Mouse (Mus musculus) CH12.LX (cell line): ENCODE measurements around the gene Phtf2. TPM values are rescaled to one million over a fixed set of nuclear protein-coding genes. Genes with fewer than 3 reads are reported as not detected.

ENCODE experiments used
- DNase-seq: peaks from one replicate; pipeline ENCODE4 v3.0.0-alpha.2; 2013; ENCODE audit errors: extremely low read depth
- H3K27ac ChIP-seq: 2 replicates; pipeline ENCODE4 v1.5.1; 2012; ENCODE audit warnings: low read depth, mild to moderate bottlenecking, control low read depth, moderate library complexity; ENCODE audit not compliant: insufficient read depth
- H3K27me3 ChIP-seq: replicated peaks from 2 replicates; pipeline ENCODE3; 2012; ENCODE audit warnings: inconsistent platforms
- H3K36me3 ChIP-seq, 2 experiments: replicated peaks in 1 of 2; 2 replicates each; pipeline versions ENCODE3 to v1.6.1; 2012; ENCODE audit warnings: inconsistent platforms in 1 of 2, low read length in 1 of 2, mild to moderate bottlenecking in 1 of 2, mixed read lengths in 1 of 2, moderate library complexity in 1 of 2; ENCODE audit not compliant: control insufficient read depth in 1 of 2, insufficient read depth in 1 of 2
- H3K4me1 ChIP-seq, 2 experiments: 2 replicates each; pipeline ENCODE4 v1.6.1; 2012; ENCODE audit warnings: inconsistent platforms in 1 of 2, moderate library complexity in 1 of 2; ENCODE audit not compliant: insufficient read depth in 2 of 2, control insufficient read depth in 1 of 2
- H3K4me2 ChIP-seq: 2 replicates; pipeline ENCODE4 v1.6.1; 2012; ENCODE audit warnings: low read depth, mild to moderate bottlenecking, control low read depth; ENCODE audit not compliant: poor library complexity, insufficient read depth, severe bottlenecking
- H3K4me3 ChIP-seq, 3 experiments: fragments of 150-350 bp in 1 of 3; sonication (generic) in 1 of 3; replicated peaks in 1 of 3; 2 replicates each; pipeline versions ENCODE3 to v1.5.1; 2011 to 2012; ENCODE audit warnings: low read depth in 2 of 3, low read length in 2 of 3, mild to moderate bottlenecking in 2 of 3, moderate library complexity in 2 of 3, control low read depth in 1 of 3, improper control_type of control experiment in 1 of 3, inconsistent platforms in 1 of 3, mixed read lengths in 1 of 3; ENCODE audit not compliant: poor library complexity in 1 of 3
- H3K79me2 ChIP-seq: replicated peaks from 2 replicates; pipeline ENCODE4 v1.6.1; 2012; ENCODE audit warnings: mild to moderate bottlenecking, moderate library complexity; ENCODE audit not compliant: control insufficient read depth, poor library complexity, insufficient read depth, severe bottlenecking; ENCODE audit errors: extremely low read depth
- H3K9ac ChIP-seq: 2 replicates; pipeline ENCODE4 v1.6.1; 2012; ENCODE audit warnings: low read depth, mild to moderate bottlenecking, control low read depth, moderate library complexity; ENCODE audit not compliant: insufficient read depth
- H3K9me3 ChIP-seq: replicated peaks from 2 replicates; pipeline ENCODE3; 2012; ENCODE audit warnings: low read length, inconsistent platforms, mixed read lengths
- BHLHE40 ChIP-seq: IDR thresholded peaks from 2 replicates; pipeline ENCODE4 v1.6.1; 2011; ENCODE audit warnings: mild to moderate bottlenecking, low read depth, low read length, improper control_type of control experiment
- CHD1 ChIP-seq: IDR thresholded peaks from 2 replicates; pipeline ENCODE4 v1.6.1; 2012; ENCODE audit warnings: low read depth, low read length, improper control_type of control experiment, inconsistent platforms
- E2F4 ChIP-seq: IDR thresholded peaks from 2 replicates; pipeline ENCODE4 v1.6.1; 2011; ENCODE audit warnings: low read depth, low read length, improper control_type of control experiment; ENCODE audit not compliant: insufficient replicate concordance
- ELF1 ChIP-seq: IDR thresholded peaks from 2 replicates; pipeline ENCODE4 v1.6.1; 2014; ENCODE audit warnings: low read depth, mild to moderate bottlenecking, inconsistent platforms, low read length, improper control_type of control experiment
- EP300 ChIP-seq: IDR thresholded peaks from 2 replicates; pipeline ENCODE4 v1.6.1; 2011; ENCODE audit warnings: low read length, improper control_type of control experiment
- ETS1 ChIP-seq: conservative IDR thresholded peaks from 2 replicates; pipeline ENCODE4 v1.6.1; 2012; ENCODE audit warnings: low read depth, mild to moderate bottlenecking, inconsistent platforms, low read length, improper control_type of control experiment, moderate library complexity
- IRF4 ChIP-seq: IDR thresholded peaks from 2 replicates; pipeline ENCODE4 v1.6.1; 2014; ENCODE audit warnings: low read depth, mild to moderate bottlenecking, inconsistent platforms, low read length, improper control_type of control experiment
- KAT2A ChIP-seq: IDR thresholded peaks from 2 replicates; pipeline ENCODE4 v1.6.1; 2012; ENCODE audit warnings: low read length, improper control_type of control experiment, inconsistent platforms; ENCODE audit not compliant: insufficient replicate concordance
- MAFK ChIP-seq: IDR thresholded peaks from 2 replicates; pipeline ENCODE4 v1.6.1; 2011; ENCODE audit warnings: low read length, improper control_type of control experiment; ENCODE audit not compliant: insufficient replicate concordance
- MAX ChIP-seq: IDR thresholded peaks from 2 replicates; pipeline ENCODE4 v1.6.1; 2011; ENCODE audit warnings: low read length, improper control_type of control experiment
- MEF2A ChIP-seq: IDR thresholded peaks from 2 replicates; pipeline ENCODE4 v1.6.1; 2014; ENCODE audit warnings: low read depth, mild to moderate bottlenecking, inconsistent platforms, low read length, improper control_type of control experiment, borderline replicate concordance
- MXI1 ChIP-seq: IDR thresholded peaks from 2 replicates; pipeline ENCODE4 v1.6.1; 2011; ENCODE audit warnings: mild to moderate bottlenecking, low read depth, low read length, improper control_type of control experiment
- MYC ChIP-seq: IDR thresholded peaks from 2 replicates; pipeline ENCODE4 v1.6.1; 2011; ENCODE audit warnings: low read depth, mild to moderate bottlenecking, improper control_type of control experiment, low read length
- NELFE ChIP-seq: IDR thresholded peaks from 2 replicates; pipeline ENCODE4 v1.6.1; 2011; ENCODE audit warnings: low read depth, low read length, improper control_type of control experiment
- NRF1 ChIP-seq: IDR thresholded peaks from 2 replicates; pipeline ENCODE4 v1.6.1; 2014; ENCODE audit warnings: low read depth, mild to moderate bottlenecking, inconsistent platforms, low read length, improper control_type of control experiment, moderate library complexity
- PAX5 ChIP-seq: IDR thresholded peaks from 2 replicates; pipeline ENCODE4 v1.6.1; 2012; ENCODE audit warnings: low read length, inconsistent platforms, mixed read lengths
- POLR2A ChIP-seq: IDR thresholded peaks from 2 replicates; pipeline ENCODE4 v1.6.1; 2011; ENCODE audit warnings: low read depth, mild to moderate bottlenecking, improper control_type of control experiment, low read length
- POLR2AphosphoS2 ChIP-seq: IDR thresholded peaks from 2 replicates; pipeline ENCODE4 v1.6.1; 2011; ENCODE audit warnings: low read depth, low read length, improper control_type of control experiment
- RAD21 ChIP-seq: IDR thresholded peaks from 2 replicates; pipeline ENCODE4 v1.6.1; 2011; ENCODE audit warnings: low read depth, mild to moderate bottlenecking, low read length, improper control_type of control experiment, moderate library complexity
- SIN3A ChIP-seq: IDR thresholded peaks from 2 replicates; pipeline ENCODE4 v1.6.1; 2012; ENCODE audit warnings: low read length, improper control_type of control experiment, inconsistent platforms
- TCF12 ChIP-seq: IDR thresholded peaks from 2 replicates; pipeline ENCODE4 v1.6.1; 2014; ENCODE audit warnings: low read depth, mild to moderate bottlenecking, inconsistent platforms, low read length, improper control_type of control experiment
- ZKSCAN1 ChIP-seq: IDR thresholded peaks from 2 replicates; pipeline ENCODE4 v1.6.1; 2012; ENCODE audit warnings: low read depth, inconsistent platforms, low read length, improper control_type of control experiment, borderline replicate concordance
- ZNF384 ChIP-seq: IDR thresholded peaks from 2 replicates; pipeline ENCODE4 v1.6.1; 2012; ENCODE audit warnings: low read depth, low read length, improper control_type of control experiment, inconsistent platforms
- dilution Hi-C: fragments of 300-500 bp; cut with MboI; formaldehyde crosslinking; loops from 2 replicates; pipeline ENCODE4 v1.14.3; 2020; ENCODE audit warnings: low sequenced_read_pairs; ENCODE audit not compliant: extremely low pct_unique_long_range_greater_than_20kb, extremely low pct_ligation_motif_present
- in situ Hi-C: fragments of 300-500 bp; cut with MboI; formaldehyde crosslinking; loops from 3 replicates; pipeline ENCODE4 v1.14.3; 2019; ENCODE audit warnings: low sequenced_read_pairs, low pct_ligation_motif_present, low pct_unique_long_range_greater_than_20kb, mixed read lengths
- polyA plus RNA-seq: library from polyadenylated mRNA; unstranded; fragments of >175 nt; gene quantifications from 2 replicates; pipeline ENCODE4 v1.2.1, GENCODE M21; 2012; ENCODE audit warnings: low read depth; ENCODE audit not compliant: insufficient read length
- total RNA-seq, 2 experiments: library from RNA; depleted of rRNA; stranded (reverse); fragments of 300-350 nt in 1 of 2; fragments of >200 nt in 1 of 2; gene quantifications; 2 replicates each; pipeline ENCODE4 v1.2.3; 2012 to 2014

Gene Phtf2
- total and polyA plus RNA-seq, 3 experiments = 18.5 to 30.4 (median 28.1) TPM

DNA sequence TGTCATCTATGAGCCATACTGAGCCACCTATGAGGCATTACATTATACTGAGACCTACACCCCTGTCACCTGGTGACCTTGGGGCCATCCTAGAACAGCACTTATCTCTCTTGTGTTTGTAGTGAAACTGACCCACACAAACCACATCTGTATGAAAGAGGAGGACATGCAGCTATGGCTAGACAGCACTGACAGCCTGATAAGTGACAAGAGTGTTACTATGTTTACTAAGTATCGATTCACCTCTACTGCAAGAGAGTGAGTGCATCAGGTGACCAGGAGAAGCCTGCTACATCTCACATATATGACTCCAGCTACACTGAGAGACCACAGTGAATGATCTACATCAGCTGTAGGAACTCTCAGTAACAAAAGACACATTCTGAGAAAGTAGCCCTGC, 51.2 kb downstream of the Phtf2 start:
- Histone ChIP-seq H3K9ac (no peak overlapping the region), H3K36me3 (peaks cover 0 to 24% of the 10 kb centered on the region in 2 experiments), H3K4me2 (no peak overlapping the region), H3K79me2 (no peaks in the 10 kb centered on the region), H3K4me3 (no peak overlapping the region), H3K9me3 (no peaks in the 10 kb centered on the region), H3K27me3 (no peaks in the 10 kb centered on the region), H3K27ac (no peak overlapping the region), H3K4me1 (no peaks in the 10 kb centered on the region)
- TF ChIP-seq MAFK (no peak), ZNF384 (no peak), EP300 (no peak), MXI1 (no peak), NELFE (no peak), MAX (no peak), MYC (no peak), NRF1 (no peak), ELF1 (no peak), ZKSCAN1 (no peak)
- no peak for DNase-seq
- dilution Hi-C loops (no loop called here), in situ Hi-C loops (no loop called here)

- no peak overlapping the region for H3K4me2 ChIP-seq
- H3K4me3 ChIP-seq = no peak overlapping the region
- in situ Hi-C loops (no loop called here), dilution Hi-C loops (no loop called here)
- peaks cover 0 to 5% of the 10 kb centered on the region in 2 experiments; a peak in 1 of 4 replicates for H3K4me1 ChIP-seq
- DNase-seq = no peak
- no peak overlapping the region for H3K27ac ChIP-seq
- H3K36me3 ChIP-seq = peaks cover 0 to 14% of the 10 kb centered on the region in 2 experiments
- no peaks in the 10 kb centered on the region for H3K9me3 ChIP-seq
- H3K9ac ChIP-seq = no peak overlapping the region
- no peak for TF ChIP-seq TCF12
- TF ChIP-seq RAD21 = no peak
- no peak for TF ChIP-seq NELFE
- no peak for TF ChIP-seq BHLHE40
- TF ChIP-seq MXI1 = no peak
- H3K79me2 ChIP-seq = no peaks in the 10 kb centered on the region; the same call in 1 of the 2 replicates
- H3K27me3 ChIP-seq = no peaks in the 10 kb centered on the region
Measured at GRCm38 (mm10) chr5:20821647-20822046, 60.3 kb downstream of the Phtf2 start.

GRCm38 (mm10) chr5:20821122-20821521, 60.8 kb downstream of the Phtf2 start:
- no peaks in the 10 kb centered on the region for H3K27me3 ChIP-seq
- H3K9me3 ChIP-seq = no peaks in the 10 kb centered on the region
- no peak overlapping the region for H3K4me3 ChIP-seq
- peaks cover 0 to 7% of the 10 kb centered on the region in 2 experiments; a peak in 1 of 4 replicates for H3K4me1 ChIP-seq
- DNase-seq = no peak
- no peak overlapping the region for H3K9ac ChIP-seq
- no peak for TF ChIP-seq POLR2A
- TF ChIP-seq POLR2AphosphoS2 = no peak
- no peak for TF ChIP-seq NELFE
- TF ChIP-seq SIN3A = no peak
- TF ChIP-seq BHLHE40 = no peak
- no peak for TF ChIP-seq MEF2A
- TF ChIP-seq TCF12 = no peak
- no peak for TF ChIP-seq CHD1
- TF ChIP-seq E2F4 = no peak
- no peak for TF ChIP-seq KAT2A
- no peak for TF ChIP-seq IRF4
- no peak for TF ChIP-seq RAD21
- TF ChIP-seq PAX5 = no peak
- TF ChIP-seq ELF1 = no peak
- TF ChIP-seq ETS1 = no peak
- no peak for TF ChIP-seq MAX
- in situ Hi-C loops = no loop called here
- peaks cover 0 to 14% of the 10 kb centered on the region in 2 experiments for H3K36me3 ChIP-seq
- H3K27ac ChIP-seq = no peak overlapping the region
- H3K79me2 ChIP-seq = no peaks in the 10 kb centered on the region; the same call in 1 of the 2 replicates
- no peak overlapping the region for H3K4me2 ChIP-seq
- dilution Hi-C loops = no loop called here
